Mouse (Mus musculus) heart, postnatal 25 days (tissue): ENCODE results near the gene Atp13a3. TPM values are rescaled to one million over a fixed set of nuclear protein-coding genes. Genes with fewer than 3 reads are reported as not detected.
"Not testable (repeated sequence)": the region's sequence is repeated elsewhere in the genome, so short reads cannot be mapped to it uniquely, and the experiment has no call there.

Experiments used
- DNase-seq: peaks from one replicate; pipeline ENCODE4 v3.0.0; 2022; ENCODE audit warnings: low spot score
- intact Hi-C: fragments of 180-260 bp; cut with DNase I; formaldehyde crosslinking; loops from one replicate; pipeline ENCODE4 v1.15.1; 2025
- total RNA-seq, 2 experiments: library from RNA; stranded (reverse); gene quantifications; 2 replicates each; pipeline ENCODE4 v1.2.3; 2021

Gene Atp13a3
- total RNA-seq, 2 experiments from 2014 or later, result 52.4 to 61.6 TPM

DNA sequence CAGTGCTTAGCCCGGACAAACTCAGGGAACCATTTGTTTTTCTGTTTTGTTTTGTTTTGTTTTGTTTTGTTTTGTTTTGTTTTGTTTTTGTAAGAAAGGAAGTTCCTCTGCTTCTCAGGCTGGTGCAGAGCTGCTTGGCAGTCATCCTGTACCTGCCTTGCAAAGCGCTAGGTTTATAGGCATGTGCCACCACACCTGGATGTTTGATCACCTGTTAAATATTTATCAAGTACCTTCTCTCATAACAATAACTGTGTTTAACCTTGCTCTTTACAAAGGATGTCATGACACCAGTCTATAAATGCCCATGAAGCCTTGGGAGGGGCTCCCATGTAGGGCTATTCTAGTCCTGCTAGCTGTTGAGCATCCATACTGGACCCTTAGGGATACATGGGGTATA lies 10.9 kb upstream of the Atp13a3 start:
- no peak for DNase-seq
- intact Hi-C loops, result no loop called here

- DNase-seq, result no peak
- intact Hi-C loops, result no loop called here
These were observed 10.5 kb upstream of the Atp13a3 start for GRCm38 (mm10) chr16:30416284-30416683.

- intact Hi-C loops, result no loop called here
- no peak for DNase-seq
These were observed 6.9 kb upstream of the Atp13a3 start for GRCm38 (mm10) chr16:30412680-30413079.

DNA sequence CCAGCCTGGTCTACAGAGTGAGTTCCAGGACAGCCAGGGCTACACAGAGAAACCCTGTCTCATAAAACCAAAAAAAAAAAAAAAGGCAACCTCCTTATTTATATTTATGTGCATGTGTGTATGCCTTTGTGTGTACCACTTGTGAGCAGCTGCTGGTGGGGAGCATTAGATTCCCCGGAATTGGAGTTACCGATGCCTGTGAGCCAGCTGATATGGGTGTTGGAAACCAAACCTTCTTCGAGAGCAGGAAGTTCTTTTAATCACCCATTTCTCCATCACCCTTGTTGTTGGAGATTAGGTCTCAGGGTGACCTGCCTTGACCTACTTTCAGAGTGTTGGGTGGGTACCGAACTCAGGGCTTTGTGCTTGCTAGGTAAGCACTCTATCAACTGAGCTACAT lies 5.1 kb upstream of the Atp13a3 start:
- intact Hi-C loops, result no loop called here
- no peak for DNase-seq

DNA sequence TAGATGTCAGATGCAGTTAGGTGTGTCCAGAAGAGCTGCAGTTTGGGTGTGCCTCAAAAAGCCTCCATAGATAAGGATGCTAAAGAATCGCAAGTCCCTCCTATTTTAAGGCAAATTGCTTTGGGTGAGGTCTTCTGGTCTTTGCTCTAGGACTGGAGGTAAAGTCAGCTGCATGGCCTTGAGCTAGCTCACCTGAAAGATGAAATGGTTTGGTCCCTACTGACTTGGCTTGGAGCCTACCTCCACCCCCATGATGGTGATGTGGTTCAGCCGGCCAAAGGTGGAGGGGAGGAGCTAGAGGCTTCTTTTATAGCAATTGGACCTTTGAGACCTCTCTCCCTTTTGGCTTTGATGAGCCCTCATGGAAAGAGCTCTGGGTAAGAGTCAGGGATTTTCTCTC lies 1.7 kb upstream of the Atp13a3 start:
- DNase-seq, result no peak
- intact Hi-C loops, result no loop called here

DNA sequence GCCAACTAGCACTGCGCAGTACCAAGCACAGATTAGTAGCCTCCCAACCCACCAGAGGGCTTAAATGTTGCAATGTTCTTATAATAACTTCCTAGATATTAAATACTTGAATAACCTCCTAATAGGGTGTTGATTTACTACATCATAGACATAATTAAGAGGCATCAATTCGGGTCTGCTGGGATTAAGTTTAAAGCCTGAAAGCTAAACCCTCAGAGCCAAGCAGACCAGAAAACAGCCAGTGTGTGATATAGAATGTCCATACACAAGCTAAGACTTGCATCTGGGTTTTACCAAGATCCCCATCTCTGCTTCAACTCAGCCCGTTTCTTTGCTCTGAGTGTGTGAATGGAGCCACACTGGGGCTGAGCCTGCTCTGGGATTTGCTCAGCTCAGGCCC lies 2.2 kb downstream of the Atp13a3 start:
- DNase-seq, result no peak
- intact Hi-C loops, result no loop called here

DNA sequence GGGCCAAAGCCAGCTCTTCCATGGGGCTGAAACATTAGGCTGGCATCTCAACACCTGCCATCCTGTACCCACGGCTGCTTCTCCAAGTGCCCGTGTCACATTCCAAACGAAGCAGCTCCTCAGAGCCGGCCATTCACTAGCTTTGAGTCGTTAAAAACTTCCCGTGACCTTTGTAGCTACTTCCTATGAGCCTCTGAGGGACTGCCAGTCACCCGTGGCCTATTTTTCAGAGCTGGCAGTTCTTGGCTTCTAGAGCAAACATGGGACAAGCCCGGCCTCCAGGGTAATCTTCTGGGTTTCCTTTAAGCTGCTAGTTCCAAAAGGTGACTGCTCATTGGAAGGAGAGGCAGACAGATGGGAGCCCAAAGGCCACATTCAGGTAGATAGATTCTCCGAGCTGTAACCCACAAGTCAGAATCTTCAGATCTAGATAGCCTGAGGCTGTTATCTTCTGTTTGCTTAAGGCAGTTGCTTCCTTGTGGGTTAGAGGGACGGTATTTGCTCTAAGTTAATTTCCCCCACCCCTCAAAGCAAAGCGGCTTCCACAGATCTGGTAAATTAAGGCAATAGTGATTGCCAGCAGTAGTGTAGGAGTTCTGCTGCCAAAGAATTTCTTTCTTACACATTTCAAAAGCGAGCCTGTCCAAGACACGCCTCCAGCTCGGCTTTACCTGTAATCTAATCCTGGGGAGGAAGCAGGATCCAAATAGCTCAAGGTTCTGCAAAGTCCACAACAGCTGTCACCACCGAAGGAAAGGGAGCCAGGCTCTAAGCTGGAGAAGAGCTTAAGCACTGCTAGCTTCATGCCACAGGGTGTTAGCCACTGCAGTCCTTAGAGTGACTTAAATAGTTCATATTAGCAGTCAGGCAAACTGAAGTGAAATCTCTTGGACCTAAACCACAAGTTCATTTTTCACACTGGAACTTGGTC lies 8.4 kb downstream of the Atp13a3 start:
- peak; percentile 4 for DNase-seq
- intact Hi-C loops, result no loop called here

GRCm38 (mm10) chr16:30395136-30395535 lies 10.6 kb downstream of the Atp13a3 start:
- intact Hi-C loops, result no loop called here
- no peak for DNase-seq

- intact Hi-C loops, result no loop called here
- no peak for DNase-seq
These were observed 15.0 kb downstream of the Atp13a3 start for GRCm38 (mm10) chr16:30390650-30391340.

DNA sequence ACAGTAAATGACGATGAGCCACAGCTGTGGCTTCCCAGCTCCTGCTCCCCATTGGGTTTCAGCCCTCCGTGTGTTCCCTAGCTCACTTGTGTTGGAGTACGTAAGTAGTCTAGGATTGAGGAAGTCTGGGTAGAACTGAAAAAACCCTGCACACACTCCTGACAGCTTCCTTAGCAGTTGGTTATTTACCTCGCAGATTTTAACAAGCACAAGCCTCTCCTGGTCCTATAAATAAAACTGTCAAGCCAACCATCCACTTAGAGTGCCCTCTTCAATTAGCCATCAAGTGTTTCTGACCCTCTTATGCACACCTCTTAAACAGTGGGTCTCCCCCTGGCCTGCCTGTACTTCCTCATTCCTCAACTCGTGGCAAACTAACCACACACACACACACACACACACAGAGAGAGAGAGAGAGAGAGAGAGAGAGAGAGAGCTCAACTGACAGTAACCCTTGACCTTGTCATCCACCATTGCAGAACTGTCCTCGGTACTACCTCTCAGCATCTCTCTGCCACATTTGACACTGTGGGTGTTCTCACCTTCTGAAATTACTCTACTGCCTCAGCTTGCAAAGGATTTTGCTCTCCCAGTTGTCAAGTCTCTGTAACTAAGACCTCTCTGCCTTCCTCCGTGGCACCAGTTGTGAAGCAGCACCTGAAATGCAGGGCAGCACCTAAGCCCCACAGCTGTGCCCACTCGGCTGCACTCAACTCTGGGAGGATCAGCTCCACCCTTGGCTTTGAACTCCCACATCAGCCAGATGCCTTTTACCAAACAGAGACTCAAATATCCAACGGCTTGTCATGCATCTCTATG lies 15.7 kb downstream of the Atp13a3 start:
- no peak for DNase-seq
- intact Hi-C loops, result no loop called here

DNA sequence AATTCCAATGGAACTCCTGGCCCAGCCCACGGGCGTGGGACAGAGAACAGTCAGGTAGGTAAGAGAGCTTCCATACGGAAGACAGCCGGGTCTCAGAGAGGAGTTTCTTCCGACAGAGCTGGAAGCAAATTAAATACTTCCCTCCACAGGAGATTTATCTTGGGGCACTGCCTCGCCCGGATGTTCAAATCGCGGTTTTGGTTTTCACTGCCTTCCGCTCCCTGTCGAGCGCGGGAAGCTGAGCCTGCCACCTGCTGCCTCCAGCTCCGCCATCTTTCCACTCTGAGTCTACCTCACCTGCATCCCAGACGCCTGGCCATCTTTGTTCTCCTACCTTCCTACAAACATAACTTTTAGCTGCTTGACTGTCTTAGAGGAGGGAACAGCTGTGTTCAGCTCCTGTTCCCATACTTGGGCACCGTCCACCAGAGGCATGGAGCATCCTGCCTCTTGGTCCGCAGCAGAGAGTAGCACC lies 16.5 kb downstream of the Atp13a3 start:
- intact Hi-C loops, result no loop called here
- no peak for DNase-seq

DNA sequence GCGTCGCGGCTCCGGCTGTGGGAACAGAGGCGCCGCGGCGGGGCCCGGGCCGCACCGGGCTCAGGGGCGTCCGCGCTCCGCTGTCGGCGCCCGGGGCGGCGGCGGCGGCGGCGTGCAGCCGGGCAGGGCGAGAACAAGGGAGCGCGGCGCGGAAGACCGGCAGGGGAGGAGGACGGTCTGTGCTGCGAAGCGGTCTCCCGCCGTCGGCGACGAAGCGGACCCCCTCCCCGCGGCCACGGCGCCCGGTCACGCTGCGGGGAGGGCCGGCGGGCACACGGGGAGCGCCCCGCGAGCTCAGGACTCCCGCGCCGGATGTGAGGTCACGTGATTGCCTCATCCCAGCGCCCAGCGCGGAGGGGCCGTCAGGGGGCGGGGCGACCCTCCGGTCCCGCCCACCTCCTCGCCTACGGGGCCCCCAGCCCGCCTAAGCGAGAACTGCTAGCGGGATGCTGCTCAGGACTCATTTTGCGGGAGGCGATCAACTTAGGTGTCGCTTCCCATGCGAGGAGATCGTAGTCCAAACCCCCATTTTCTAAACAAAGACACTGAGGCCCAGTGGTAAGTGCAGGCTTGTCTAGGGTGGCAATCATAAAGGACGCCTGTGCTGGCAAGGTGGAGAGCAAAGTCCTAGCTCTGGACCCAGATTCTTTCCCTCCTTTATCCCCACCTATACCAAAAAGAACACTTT lies 17.1 kb downstream of the Atp13a3 start:
- peak; percentile 83 for DNase-seq
- intact Hi-C loops, result no loop called here

- peak; percentile 9 for DNase-seq
- intact Hi-C loops, result no loop called here
These were observed 17.8 kb downstream of the Atp13a3 start for GRCm38 (mm10) chr16:30387871-30388460.

DNA sequence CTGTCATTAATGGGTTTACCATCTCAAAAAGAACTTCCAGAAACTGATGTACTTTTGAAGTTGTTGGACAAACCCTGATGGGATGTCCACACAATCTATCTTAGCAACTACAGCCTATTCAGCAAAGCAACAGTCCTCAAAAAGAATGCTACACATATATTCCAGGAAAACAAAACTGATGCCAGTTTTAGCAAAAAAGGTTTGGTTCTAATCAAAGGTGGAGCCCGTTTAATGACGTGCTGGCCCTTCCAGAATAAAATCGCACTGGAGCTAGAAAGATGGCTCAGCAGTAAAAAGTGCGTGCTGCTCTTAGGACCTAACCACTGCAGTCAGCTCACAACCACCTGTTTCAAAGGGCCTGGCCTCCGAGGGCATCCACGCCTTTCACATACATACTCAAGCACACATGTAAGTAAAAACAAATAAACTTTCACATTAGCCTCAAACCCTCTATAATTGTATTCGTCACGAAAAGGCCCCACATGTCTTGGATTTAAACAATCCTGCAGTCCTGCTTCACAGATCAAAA lies 18.8 kb downstream of the Atp13a3 start:
- intact Hi-C loops, result no loop called here
- DNase-seq, result no peak

DNA sequence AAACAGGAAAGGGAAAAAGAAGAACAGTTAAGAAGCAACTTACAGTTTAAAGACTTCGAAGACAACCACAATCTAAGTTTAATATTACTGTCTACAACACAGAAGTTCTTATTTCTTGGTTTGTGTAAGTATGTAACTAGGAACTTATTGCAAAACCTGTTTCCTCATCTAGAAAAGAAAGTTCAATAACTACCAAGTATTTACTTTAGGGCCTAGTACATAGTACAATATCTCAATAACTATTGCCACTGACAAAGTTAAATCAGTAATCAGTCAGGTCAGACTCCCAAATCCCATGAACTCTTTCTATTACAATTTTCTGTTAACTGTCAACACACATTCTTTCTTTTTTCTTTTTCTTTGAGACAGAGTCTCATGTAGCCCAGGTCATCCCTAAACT lies 20.2 kb downstream of the Atp13a3 start:
- intact Hi-C loops, result no loop called here
- DNase-seq, result no peak

DNA sequence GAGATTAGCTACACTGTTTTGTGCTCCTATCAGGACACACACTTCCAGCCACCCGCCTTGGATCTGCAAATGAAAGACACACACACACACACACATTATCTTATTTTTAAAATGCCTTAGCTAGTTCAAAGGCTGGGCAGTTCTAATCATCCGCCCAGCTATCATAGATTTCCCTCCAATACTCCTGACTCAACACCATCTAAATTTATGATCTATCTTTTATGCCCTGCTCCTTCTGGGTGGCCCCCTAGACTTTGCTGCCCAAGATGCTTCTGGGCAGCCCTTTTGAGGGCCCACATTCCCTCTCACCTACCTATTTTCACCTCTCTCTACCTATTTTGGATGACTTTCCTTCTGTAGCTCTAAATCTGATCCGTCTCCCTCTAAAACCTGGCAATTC lies 29.5 kb downstream of the Atp13a3 start:
- intact Hi-C loops, result no loop called here
- no peak for DNase-seq

GRCm38 (mm10) chr16:30374927-30375326 lies 30.8 kb downstream of the Atp13a3 start:
- intact Hi-C loops, result loop anchor here (1.0 kb wide), 2 partner anchors 129 to 145 kb away; no protein-coding TSS in a partner anchor
- no peak for DNase-seq

GRCm38 (mm10) chr16:30374266-30374665 lies 31.5 kb downstream of the Atp13a3 start:
- DNase-seq, result no peak
- intact Hi-C loops, result loop anchor here (1.0 kb wide), 2 partner anchors 130 to 146 kb away; no protein-coding TSS in a partner anchor

DNA sequence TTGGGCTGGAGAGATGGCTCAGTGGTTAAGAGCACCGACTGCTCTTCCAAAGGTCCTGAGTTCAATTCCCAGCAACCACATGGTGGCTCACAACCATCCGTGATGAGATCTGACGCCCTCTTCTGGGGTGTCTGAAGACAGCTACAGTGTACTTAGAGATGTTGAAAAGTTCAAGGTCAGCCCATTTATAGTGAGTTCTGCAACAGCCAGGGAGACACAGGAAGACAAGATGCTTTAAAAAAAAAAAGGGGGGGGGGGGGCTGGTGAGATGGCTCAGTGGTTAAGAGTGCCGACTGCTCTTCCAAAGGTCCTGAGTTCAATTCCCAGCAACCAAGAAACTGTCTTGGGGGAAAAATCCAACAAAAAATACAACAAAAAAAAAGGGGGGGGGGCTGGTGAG lies 32.5 kb downstream of the Atp13a3 start:
- intact Hi-C loops, DNase-seq: not testable (repeated sequence)
